Mouse (Mus musculus) heart, adult 2 months (tissue): ENCODE data around the gene Chrm4. TPM values are rescaled to one million over a fixed set of nuclear protein-coding genes. Genes with fewer than 3 reads are reported as not detected.
A peak's percentile ranks its signal among the peaks of the same experiment; 100 is the strongest.

Experiments
- DNase-seq, 2 experiments: peaks; one replicate each; pipeline ENCODE4 v3.0.0; 2021
- H3K27ac ChIP-seq: fragments of 200-600 bp; 2 replicates; pipeline ENCODE4 v1.8.1; 2022
- H3K27me3 ChIP-seq: fragments of 200-500 bp; 2 replicates; pipeline ENCODE4 v1.6.1; 2012; ENCODE audit warnings: mild to moderate bottlenecking, low read length, inconsistent platforms, mixed read lengths; ENCODE audit not compliant: control insufficient read depth, insufficient read depth
- H3K36me3 ChIP-seq: fragments of 200-500 bp; 2 replicates; pipeline ENCODE4 v1.6.1; 2012; ENCODE audit warnings: low read length, inconsistent platforms; ENCODE audit not compliant: control insufficient read depth, insufficient read depth
- H3K4me1 ChIP-seq: fragments of 200-500 bp; 2 replicates; pipeline ENCODE4 v1.6.1; 2011; ENCODE audit warnings: low read length; ENCODE audit not compliant: control insufficient read depth, insufficient read depth
- H3K4me3 ChIP-seq: fragments of 200-600 bp; 2 replicates; pipeline ENCODE4 v1.8.1; 2022
- H3K79me2 ChIP-seq: fragments of 200-500 bp; replicated peaks from 2 replicates; pipeline ENCODE4 v1.6.1; 2012; ENCODE audit warnings: mild to moderate bottlenecking, inconsistent platforms, low read length, moderate library complexity, mixed read lengths; ENCODE audit not compliant: control insufficient read depth, insufficient read depth
- H3K9ac ChIP-seq: fragments of 200-500 bp; 2 replicates; pipeline ENCODE4 v1.6.1; 2012; ENCODE audit warnings: low read depth, mild to moderate bottlenecking, control low read depth, inconsistent platforms, low read length, mixed read lengths
- CTCF ChIP-seq: fragments of 200-600 bp; IDR thresholded peaks from 2 replicates; pipeline ENCODE4 v1.8.1; 2022; ENCODE audit warnings: antibody characterized with exemption, mild to moderate bottlenecking, moderate library complexity
- EP300 ChIP-seq: fragments of 200-500 bp; IDR thresholded peaks from 2 replicates; pipeline ENCODE4 v1.6.1; 2011; ENCODE audit warnings: low read depth, low read length, control low read depth; ENCODE audit not compliant: insufficient read depth
- POLR2A ChIP-seq: fragments of 200-500 bp; IDR thresholded peaks from 2 replicates; pipeline ENCODE4 v1.6.1; 2011; ENCODE audit warnings: mild to moderate bottlenecking, low read depth, low read length, control low read depth; ENCODE audit not compliant: insufficient read depth
- WGBS: fragments of 180-500 bp; shearing (Covaris S2); methylation state at CpG from one replicate; pipeline ENCODE4 v1.1.7; 2018; 5-methylcytosine and 5-hydroxymethylcytosine counted together
- intact Hi-C: fragments of 180-260 bp; cut with DNase I; formaldehyde crosslinking; loops from one replicate; pipeline ENCODE4 v1.15.1; 2025
- polyA plus RNA-seq: library from polyadenylated mRNA; depleted of rRNA; stranded (reverse); fragments of >200 nt; gene quantifications from 2 replicates; pipeline ENCODE4 v1.2.3, GENCODE M21; 2012
- total RNA-seq, 2 experiments: library from RNA; stranded (reverse); gene quantifications; 2 replicates each; pipeline ENCODE4 v1.2.3; 2021

Gene Chrm4
- total and polyA plus RNA-seq, 3 experiments: 0.14 TPM; not detected in 2

GRCm38 (mm10) chr2:91921181-91921789, 5.8 kb upstream of the Chrm4 start:
- H3K79me2 ChIP-seq: no peaks in the 10 kb centered on the region
- H3K27me3 ChIP-seq: peaks cover 13% of the 10 kb centered on the region
- H3K9ac ChIP-seq: no peak overlapping the region
- intact Hi-C loops: loop anchor here (10.0 kb wide), 1 partner anchor 316 kb away; no protein-coding TSS in a partner anchor
- peak overlapping the region; percentile 44 for H3K4me3 ChIP-seq
- no peak overlapping the region for H3K27ac ChIP-seq
- H3K36me3 ChIP-seq: no peaks in the 10 kb centered on the region
- peak; percentile 67 to 82 for DNase-seq
- WGBS: 3% methylated on average over 31 of the region's 31 CpGs
- TF ChIP-seq POLR2A (no peak), EP300 (no peak), CTCF (no peak)
- H3K4me1 ChIP-seq: peaks cover 2% of the 10 kb centered on the region

DNA sequence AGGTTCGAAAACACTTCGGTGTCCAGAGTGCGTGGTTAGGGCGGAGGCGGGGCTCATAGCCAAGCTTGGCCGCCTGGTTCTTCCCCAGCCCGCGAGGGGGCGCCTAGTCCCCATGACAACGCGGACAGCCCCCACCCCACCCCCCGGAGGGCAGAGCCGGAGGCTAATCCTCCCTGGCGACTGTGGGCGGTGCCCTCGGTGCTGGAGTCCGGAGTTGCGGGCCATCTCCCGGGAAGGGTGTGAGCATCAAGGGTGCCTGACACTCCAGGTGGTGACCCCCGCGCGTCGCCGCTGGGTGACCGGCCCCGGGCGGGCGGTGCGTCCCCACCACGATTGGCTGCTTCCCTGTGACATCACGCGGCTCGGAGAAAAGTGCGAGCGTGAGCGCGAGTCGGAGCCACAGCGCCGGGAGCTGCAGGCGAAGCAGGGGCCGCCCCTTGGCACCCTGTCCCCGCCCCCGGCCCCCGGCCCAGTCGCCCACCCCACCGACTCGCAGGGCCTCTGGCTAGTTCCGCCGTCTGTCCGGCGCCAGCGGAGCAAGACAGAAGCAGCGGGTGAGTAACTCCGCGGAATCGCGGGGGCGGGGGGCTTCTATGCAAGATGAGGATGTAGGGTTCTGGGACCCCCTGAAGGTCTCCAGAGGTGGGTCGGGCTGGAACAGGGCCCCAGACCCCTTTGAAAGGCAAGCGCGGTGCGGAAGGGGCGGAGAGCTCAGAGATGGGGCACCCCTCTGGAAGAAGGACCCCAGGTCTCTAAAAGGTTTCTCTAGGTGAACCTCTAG, 5.1 kb upstream of the Chrm4 start:
- DNase-seq: peak in 1 of 2 experiments; percentile 50
- under 1% methylated on average over 64 of the region's 64 CpGs for WGBS
- H3K9ac ChIP-seq: no peak overlapping the region; the same call in 1 of the 2 replicates
- peaks cover 13% of the 10 kb centered on the region for H3K27me3 ChIP-seq
- peak; percentile 63 for TF ChIP-seq CTCF
- TF ChIP-seq EP300: no peak
- H3K36me3 ChIP-seq: no peaks in the 10 kb centered on the region
- H3K4me3 ChIP-seq: peak overlapping the region; percentile 44
- peaks cover 2% of the 10 kb centered on the region for H3K4me1 ChIP-seq
- H3K27ac ChIP-seq: no peak overlapping the region
- H3K79me2 ChIP-seq: no peaks in the 10 kb centered on the region
- intact Hi-C loops: loop anchor here (10.0 kb wide), 1 partner anchor 317 kb away; no protein-coding TSS in a partner anchor

DNA sequence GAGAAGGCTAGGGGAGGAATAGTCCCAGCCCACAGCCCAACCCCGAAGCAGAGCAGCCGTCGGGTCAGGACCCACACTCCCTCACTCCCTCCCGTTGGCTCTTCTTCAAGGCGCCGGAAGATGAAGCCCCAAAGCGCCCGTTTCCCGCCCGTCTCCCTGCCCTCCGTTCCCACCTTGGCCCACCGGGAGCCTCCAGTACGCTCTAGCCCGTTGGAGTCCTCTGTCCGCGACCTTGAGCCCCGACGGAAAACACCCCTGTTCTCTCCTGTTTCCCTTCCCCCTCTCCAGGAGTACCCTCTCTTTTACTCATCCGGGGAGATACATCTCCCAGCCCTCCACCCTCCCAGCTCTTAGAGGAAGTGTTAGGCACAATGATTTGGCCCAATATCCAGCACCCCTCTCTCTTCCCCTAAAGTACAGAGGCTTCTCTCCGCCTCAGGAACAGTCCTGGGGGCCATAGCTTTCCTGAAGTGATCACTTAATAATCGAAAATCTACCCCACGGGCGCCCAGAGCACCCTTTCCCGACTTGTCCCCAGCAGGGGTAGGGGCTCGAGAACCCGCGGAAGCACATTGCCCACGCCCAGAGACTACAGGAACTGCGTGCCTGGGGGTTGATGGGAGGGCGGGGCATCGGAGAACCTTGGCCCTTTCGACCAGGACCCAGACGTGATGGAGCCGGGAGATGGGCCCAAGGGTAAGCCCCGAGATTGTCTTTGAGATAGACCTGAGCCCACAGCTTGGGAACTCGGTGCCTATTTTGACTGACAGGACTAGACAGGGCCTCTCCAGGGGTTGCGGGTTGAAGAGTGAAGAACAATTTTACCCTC, 4.2 kb upstream of the Chrm4 start:
- intact Hi-C loops: loop anchor here (10.0 kb wide), 1 partner anchor 318 kb away; no protein-coding TSS in a partner anchor
- Histone ChIP-seq H3K4me3 (no peak overlapping the region), H3K36me3 (no peaks in the 10 kb centered on the region), H3K27me3 (peaks cover 13% of the 10 kb centered on the region), H3K9ac (no peak overlapping the region), H3K4me1 (peaks cover 2% of the 10 kb centered on the region), H3K79me2 (no peaks in the 10 kb centered on the region), H3K27ac (no peak overlapping the region)
- 2% methylated on average over 37 of the region's 37 CpGs for WGBS
- peak; percentile 5 to 15 for DNase-seq
- TF ChIP-seq EP300 (no peak), CTCF (no peak), POLR2A (no peak)

DNA sequence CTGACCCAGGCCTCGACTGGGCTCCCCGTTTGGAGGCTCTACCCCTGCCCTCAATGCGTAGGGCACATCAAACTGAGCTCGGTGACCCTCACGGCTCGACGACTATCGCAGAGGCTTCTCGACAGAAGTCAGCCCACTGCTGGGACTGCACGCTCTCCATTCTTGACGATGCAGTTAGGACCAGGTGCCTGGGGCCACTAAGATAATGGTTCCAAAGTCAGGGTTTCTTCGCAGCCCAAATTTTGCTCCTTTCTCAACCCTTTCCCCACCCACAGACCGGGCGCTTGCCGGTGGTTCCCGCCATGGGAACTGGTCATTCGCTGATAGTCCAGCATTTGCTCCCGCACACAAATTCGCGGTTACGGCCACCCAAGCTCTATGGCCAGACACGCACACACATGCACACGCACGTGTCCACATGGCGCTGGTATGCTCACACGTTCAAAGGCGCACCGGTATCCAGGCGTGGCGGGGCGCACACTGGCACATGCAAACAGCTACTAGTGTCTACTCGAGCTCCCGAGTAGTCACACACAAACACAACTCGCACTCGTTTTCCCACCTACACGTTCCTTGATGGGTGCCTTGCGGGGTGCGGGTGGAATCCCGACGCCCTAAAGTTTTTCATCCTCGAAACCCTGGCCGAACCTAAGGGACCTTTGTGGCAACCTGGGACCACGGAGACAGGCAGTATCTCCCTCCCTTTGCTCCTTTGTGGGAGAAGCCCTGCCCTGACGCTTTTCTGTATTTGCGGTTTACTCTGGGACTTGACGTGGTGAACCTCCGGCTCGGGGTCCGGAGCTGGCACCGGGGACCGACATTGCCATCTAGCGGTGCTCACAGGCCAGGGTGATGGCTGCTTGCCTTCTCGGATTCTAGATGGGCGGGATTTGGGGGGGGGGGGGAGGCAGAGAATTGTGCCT, 3.4 kb upstream of the Chrm4 start:
- intact Hi-C loops: loop anchor here (2.0 to 10.0 kb wide), 2 partner anchors 145 to 319 kb away; no protein-coding TSS in a partner anchor
- H3K79me2 ChIP-seq: no peaks in the 10 kb centered on the region
- no peak overlapping the region for H3K9ac ChIP-seq
- peak overlapping the region; percentile 22; the same call in 1 of the 2 replicates for H3K4me3 ChIP-seq
- H3K27ac ChIP-seq: no peak overlapping the region
- TF ChIP-seq CTCF (peak; percentile 74), POLR2A (no peak), EP300 (no peak)
- WGBS: 5% methylated on average over 54 of the region's 54 CpGs
- peak; percentile 56 to 66 for DNase-seq
- no peaks in the 10 kb centered on the region for H3K36me3 ChIP-seq
- peaks cover 13% of the 10 kb centered on the region for H3K27me3 ChIP-seq
- peaks cover 2% of the 10 kb centered on the region for H3K4me1 ChIP-seq

- 87% methylated on average over 1 of the region's 1 CpGs for WGBS
- no peak for TF ChIP-seq EP300
- no peak for TF ChIP-seq POLR2A
- TF ChIP-seq CTCF: no peak
- H3K27me3 ChIP-seq: peaks cover 13% of the 10 kb centered on the region
- no peaks in the 10 kb centered on the region for H3K36me3 ChIP-seq
- H3K27ac ChIP-seq: no peak overlapping the region
- H3K79me2 ChIP-seq: no peaks in the 10 kb centered on the region
- H3K4me3 ChIP-seq: no peak overlapping the region
- intact Hi-C loops: loop anchor here (2.0 to 10.0 kb wide), 2 partner anchors 146 to 320 kb away; no protein-coding TSS in a partner anchor
- H3K4me1 ChIP-seq: peaks cover 2% of the 10 kb centered on the region
- DNase-seq: no peak
- no peak overlapping the region for H3K9ac ChIP-seq
These were observed 2.3 kb upstream of the Chrm4 start for GRCm38 (mm10) chr2:91924726-91925125.
